Mouse (Mus musculus) monocyte, adult 5-6 weeks (primary cell): ENCODE results near the gene Abraxas1. TPM values are rescaled to one million over a fixed set of nuclear protein-coding genes. Genes with fewer than 3 reads are reported as not detected.

Source experiments
- ATAC-seq: fragments of 153-309, 156-312 bp; replicated peaks from 2 replicates; pipeline ENCODE4 v1.8.0; 2017; ENCODE audit warnings: mild to moderate bottlenecking; ENCODE audit not compliant: low TSS enrichment, insufficient number of reproducible peaks, severe bottlenecking, poor library complexity, low FRiP score
- total RNA-seq: library from RNA; stranded (forward); fragments of 200-1000, 200-491, 200-594 nt; gene quantifications from 3 replicates; pipeline ENCODE4 v1.2.3, GENCODE M21; 2017

Gene Abraxas1
- 13.2 to 47.0 TPM (median 14.1 TPM) in 3 replicates for total RNA-seq

GRCm38 (mm10) chr5:100820483-100821184 lies at the start of gene Abraxas1:
Gene Abraxas1, minus strand, starts transcription at chr5:100820965.
- peak; percentile 98 for ATAC-seq

GRCm38 (mm10) chr5:100869197-100869895 lies 48.6 kb upstream of the Abraxas1 start:
- ATAC-seq, result no peak

- no peak for ATAC-seq
Measured at GRCm38 (mm10) chr5:100866183-100866582, 45.4 kb upstream of the Abraxas1 start.

GRCm38 (mm10) chr5:100864438-100864837 lies 43.7 kb upstream of the Abraxas1 start:
- no peak for ATAC-seq

GRCm38 (mm10) chr5:100863091-100863490 lies 42.3 kb upstream of the Abraxas1 start:
- ATAC-seq, result no peak

GRCm38 (mm10) chr5:100861811-100862210 lies 41.0 kb upstream of the Abraxas1 start:
- ATAC-seq, result no peak

GRCm38 (mm10) chr5:100861140-100861539 lies 40.4 kb upstream of the Abraxas1 start:
- ATAC-seq, result no peak

GRCm38 (mm10) chr5:100860417-100861053 lies 39.8 kb upstream of the Abraxas1 start:
- ATAC-seq, result peak; percentile 87

- ATAC-seq, result no peak
Measured at GRCm38 (mm10) chr5:100856552-100856951, 35.8 kb upstream of the Abraxas1 start.

GRCm38 (mm10) chr5:100853963-100854362 lies 33.2 kb upstream of the Abraxas1 start:
- ATAC-seq, result no peak

GRCm38 (mm10) chr5:100847143-100847542 lies 26.4 kb upstream of the Abraxas1 start:
- no peak for ATAC-seq

- ATAC-seq, result peak; percentile 49
Measured at GRCm38 (mm10) chr5:100846599-100846920, 25.8 kb upstream of the Abraxas1 start.

- ATAC-seq, result peak; percentile 67
Measured at GRCm38 (mm10) chr5:100845848-100846598, 25.3 kb upstream of the Abraxas1 start.

- no peak for ATAC-seq
Measured at GRCm38 (mm10) chr5:100845485-100845847, 24.7 kb upstream of the Abraxas1 start, which contains the start of gene Gpat3. Gene Gpat3, plus strand, starts transcription at chr5:100845713.

GRCm38 (mm10) chr5:100844485-100844884 lies 23.7 kb upstream of the Abraxas1 start:
- no peak for ATAC-seq

GRCm38 (mm10) chr5:100837907-100838306 lies 17.1 kb upstream of the Abraxas1 start:
- ATAC-seq, result no peak

GRCm38 (mm10) chr5:100835862-100836538 lies 15.2 kb upstream of the Abraxas1 start:
- ATAC-seq, result no peak

GRCm38 (mm10) chr5:100833841-100834240 lies 13.1 kb upstream of the Abraxas1 start:
- no peak for ATAC-seq

GRCm38 (mm10) chr5:100832680-100833079 lies 11.9 kb upstream of the Abraxas1 start:
- ATAC-seq, result no peak
